Comparison of ENCODE assay signal across 11 mouse cellular contexts in the genomic region with DNA sequence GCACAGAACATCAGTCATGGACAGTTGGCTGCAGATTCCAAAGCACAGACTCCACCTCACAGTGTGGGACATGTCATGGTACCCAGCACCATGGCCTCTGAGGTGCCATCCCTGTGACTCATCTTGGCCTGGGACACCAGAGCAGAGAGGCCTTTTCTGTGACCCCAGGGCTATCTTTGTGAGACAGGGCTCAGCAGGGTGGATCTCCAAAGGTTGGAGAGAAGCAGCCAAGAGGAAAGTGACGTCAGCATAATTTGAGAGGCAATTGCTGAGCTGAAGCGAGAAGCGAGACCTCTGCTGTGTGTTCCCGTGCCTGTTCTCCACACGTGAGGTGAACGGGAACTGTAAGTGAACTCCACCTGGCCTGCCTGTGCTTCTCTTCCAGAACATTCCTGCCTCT.
DNase-seq lines count a peak whose midpoint lies in the region; ATAC-seq and TF ChIP-seq lines count a peak whose summit lies in the region.
"Had no signal": no experiment of that assay in that cellular context is flagged by ENCODE, and none has a peak within 500 bp of the region (broad histone marks: within the 10 kb centered on the region; RNA-seq: fewer than 3 reads in every experiment).

No protein-coding gene starts in this region.

- DNase-seq in kidney, adult 11 months, result peak; percentile 27
- DNase-seq in kidney, postnatal 10 days, result no peak
- DNase-seq in 416B (ENCODE audit: low read depth), result peak; percentile 41
- DNase-seq in Patski (ENCODE audit: low read depth, low spot score), result peak; percentile 81
- no peak for DNase-seq in urinary bladder, postnatal 14 days (ENCODE audit: low spot score)
- DNase-seq: adrenal gland, postnatal 10 days; heart, adult 11 months; thymus, adult 18-20 months had no signal

- in situ Hi-C loops in Patski (cut with MboI; ENCODE audit: low pct_unique_long_range_greater_than_20kb), result no loop called here

- no peaks in the 10 kb centered on the region for H3K27me3 ChIP-seq in Patski

- peak; percentile 90 for ATAC-seq in Patski
- ATAC-seq in megakaryocyte progenitor cell, adult 5-6 weeks (replicated peaks; ENCODE audit: poor library complexity), result peak; percentile 59
- ATAC-seq in inflammation-experienced regulatory T-cells, adult 6 months, result no peak
- ATAC-seq: hindbrain, postnatal 0 days had no signal

- CTCF ChIA-PET in Patski (lab: Charles Lee), result no interaction called here

- POLR2A ChIA-PET in Patski (lab: Charles Lee), result interaction anchor here (0.6 kb wide), 1 partner anchor 9 kb away, joined by 4 read pairs; no protein-coding TSS in a partner anchor

- TF ChIP-seq CTCF in Patski (IDR thresholded peaks at IDR 0.05), result no peak

Comparison
In these comparisons a context has a peak if more than half of its experiments do, and no peak if none do; other contexts are left out.
1. DNase-seq: peak in kidney, adult 11 months (single experiment), 416B (single experiment) and Patski (single experiment); none in kidney, postnatal 10 days (single experiment) and urinary bladder, postnatal 14 days (single experiment).